Mouse (Mus musculus) heart, postnatal 10 days (tissue): ENCODE measurements around the gene Eya3. TPM values are rescaled to one million over a fixed set of nuclear protein-coding genes. Genes with fewer than 3 reads are reported as not detected.

Experiments
- DNase-seq, 2 experiments: peaks; one replicate each; pipeline ENCODE4 v3.0.0; 2021
- intact Hi-C: fragments of 180-260 bp; cut with DNase I; formaldehyde crosslinking; loops from one replicate; pipeline ENCODE4 v1.15.1; 2025
- total RNA-seq, 2 experiments: library from RNA; stranded (reverse); gene quantifications; 2 replicates each; pipeline ENCODE4 v1.2.3; 2021

Gene Eya3
- total RNA-seq, 2 experiments from 2014 or later, result 33.4 to 41.1 TPM

- no peak for DNase-seq
Observed at GRCm38 (mm10) chr4:132639191-132639713, 465 bp downstream of the Eya3 start.

DNA sequence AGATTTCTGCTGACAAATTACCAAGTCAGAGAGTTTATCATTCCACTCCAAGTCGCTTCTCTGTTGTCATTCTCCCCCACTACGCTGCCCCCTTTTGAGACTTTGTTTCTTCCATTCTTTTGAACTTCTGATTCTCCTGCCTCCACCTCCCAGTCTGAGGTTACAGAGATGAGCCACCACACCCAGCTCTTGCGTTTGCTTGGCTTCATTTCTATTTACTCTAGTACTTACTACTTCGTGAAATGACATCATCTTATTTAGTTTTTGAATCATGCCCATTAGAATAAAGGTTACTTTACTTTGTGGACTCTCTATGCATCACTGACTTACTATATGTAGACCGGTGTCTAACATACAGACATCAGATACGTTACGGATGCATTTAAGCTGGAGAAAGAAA, 8.7 kb downstream of the Eya3 start:
- DNase-seq, result no peak
- intact Hi-C loops, result no loop called here

More at GRCm38 (mm10) chr4:132639191-132639713, 465 bp downstream of the Eya3 start:
- intact Hi-C loops, result loop anchor here (2.0 kb wide), 1 partner anchor 38 kb away; no protein-coding TSS in a partner anchor

DNA sequence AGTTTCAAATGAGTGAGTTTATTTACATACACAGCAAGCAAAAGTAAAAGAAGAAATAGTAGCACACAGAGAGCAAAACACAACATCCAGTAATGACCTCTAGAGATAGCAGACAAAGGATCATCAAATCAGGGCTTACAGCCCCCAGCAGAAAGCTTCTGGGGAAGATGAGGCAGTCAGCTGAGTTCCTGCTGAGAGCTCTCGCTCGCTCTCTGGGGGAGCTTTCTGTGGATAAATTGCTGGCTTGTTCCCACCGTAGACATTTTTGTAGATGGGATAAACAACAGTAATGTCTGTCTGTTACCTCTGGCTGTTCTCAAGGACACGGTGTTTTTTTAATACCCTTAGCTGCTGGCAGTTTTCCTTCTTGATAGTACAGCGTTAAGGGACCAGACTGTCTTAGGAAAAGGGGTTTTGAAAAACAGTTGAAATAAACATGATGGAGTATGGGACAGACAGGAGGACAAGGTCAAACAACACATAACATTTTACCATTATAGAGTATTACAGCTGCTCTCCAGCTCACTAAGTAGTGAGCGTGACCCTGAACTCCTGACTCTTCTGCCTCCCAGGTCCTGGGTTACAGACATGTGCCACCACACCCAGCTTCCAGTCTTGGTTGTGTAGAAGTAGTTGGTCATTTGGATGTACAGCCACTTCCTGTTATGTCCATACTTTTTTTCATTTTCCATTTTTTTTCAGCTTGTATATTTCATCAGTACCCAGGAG, 10.6 kb downstream of the Eya3 start:
- no peak for DNase-seq
- intact Hi-C loops, result no loop called here

GRCm38 (mm10) chr4:132652842-132653241, 14.1 kb downstream of the Eya3 start:
- DNase-seq, result peak; percentile 54 to 62
- intact Hi-C loops, result no loop called here

GRCm38 (mm10) chr4:132653799-132654198, 15.0 kb downstream of the Eya3 start:
- no peak for DNase-seq
- intact Hi-C loops, result no loop called here

DNA sequence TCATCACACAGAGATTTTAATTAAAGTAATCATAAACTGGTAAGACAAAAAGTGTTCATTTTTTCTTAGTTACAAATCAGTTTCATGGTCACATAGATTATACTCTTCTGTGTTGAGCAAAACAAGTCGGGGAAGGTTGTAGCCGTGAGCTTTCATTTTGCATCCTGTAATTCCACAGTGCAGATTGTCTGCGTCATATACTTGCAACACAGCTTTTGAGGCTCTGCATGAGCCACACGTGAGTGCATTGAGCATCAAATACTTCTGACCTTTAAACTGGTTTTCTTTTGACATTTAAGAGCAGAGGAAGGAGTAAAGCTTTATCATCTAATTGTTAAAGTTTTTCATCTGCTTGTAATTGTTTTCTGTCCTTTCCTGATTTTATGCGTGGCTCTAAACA, 16.5 kb downstream of the Eya3 start:
- intact Hi-C loops, result no loop called here

DNA sequence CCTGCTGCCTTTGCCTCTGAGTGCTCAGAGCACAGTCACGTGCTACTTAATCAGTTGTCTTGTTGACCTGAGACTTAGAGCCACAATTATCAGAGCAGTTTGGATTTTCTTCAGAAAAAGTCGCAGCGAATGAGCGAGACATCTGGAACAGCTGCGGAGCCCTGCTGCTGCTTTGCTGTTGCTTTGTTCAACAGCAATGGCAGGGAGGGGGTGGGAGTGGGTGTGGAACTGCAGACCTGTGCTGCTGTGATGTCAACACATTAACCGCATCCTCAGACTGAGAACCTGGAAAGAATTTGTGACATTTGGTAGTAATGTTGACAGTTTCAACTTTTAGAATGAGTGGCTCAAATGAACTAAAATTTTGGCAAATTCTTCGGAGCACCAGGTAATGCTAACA, 20.3 kb downstream of the Eya3 start:
- intact Hi-C loops, result no loop called here
- DNase-seq, result no peak

More for the DNA sequence above, 16.5 kb downstream of the Eya3 start:
- DNase-seq, result no peak

GRCm38 (mm10) chr4:132672697-132673096, 33.9 kb downstream of the Eya3 start:
- DNase-seq, result no peak
- intact Hi-C loops, result no loop called here

GRCm38 (mm10) chr4:132676771-132677539, 38.2 kb downstream of the Eya3 start:
- intact Hi-C loops, result loop anchor here (2.0 kb wide), 2 partner anchors 38 to 132 kb away; partner anchors contain the start of gene Eya3
- DNase-seq, result peak; percentile 41 to 49

DNA sequence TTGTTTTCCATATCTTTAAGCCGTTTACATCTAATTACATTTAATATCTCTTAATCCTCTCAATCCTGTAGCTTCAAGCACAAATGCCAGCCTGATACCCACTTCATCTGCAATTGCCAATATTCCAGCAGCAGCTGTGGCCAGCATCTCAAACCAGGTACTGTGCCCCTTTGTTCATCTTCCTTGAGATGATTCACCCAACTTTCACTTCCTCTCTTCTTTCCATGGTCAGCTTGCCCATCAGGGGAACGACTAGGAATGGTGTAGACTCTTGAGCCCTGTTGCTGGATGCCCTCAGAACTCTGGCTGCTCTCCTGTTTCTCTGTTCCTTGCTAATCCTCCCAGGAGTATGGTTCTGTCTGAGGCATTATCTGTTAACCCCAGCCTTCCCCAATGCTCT, 50.8 kb downstream of the Eya3 start:
- intact Hi-C loops, result no loop called here
- no peak for DNase-seq

DNA sequence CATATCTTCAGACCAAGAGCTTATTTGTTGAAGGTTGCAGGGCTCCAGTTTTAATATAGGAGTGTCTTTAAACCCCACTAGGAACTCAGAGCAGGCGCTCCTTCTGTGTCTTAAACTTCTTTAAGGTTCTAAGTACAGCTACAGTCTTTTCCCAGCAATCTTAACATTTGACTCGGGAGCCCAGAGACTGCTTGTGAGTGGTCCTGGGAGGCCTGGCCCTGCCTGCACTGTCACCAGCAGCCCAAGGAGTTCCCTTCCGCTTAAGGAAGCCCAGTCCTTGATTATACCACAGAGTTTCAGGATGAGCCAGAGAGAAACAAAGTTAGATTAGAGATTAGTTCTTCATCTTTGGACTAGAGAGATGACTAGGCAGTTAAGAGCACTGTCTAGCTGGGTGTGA, 54.6 kb downstream of the Eya3 start:
- intact Hi-C loops, result no loop called here
- DNase-seq, result no peak

DNA sequence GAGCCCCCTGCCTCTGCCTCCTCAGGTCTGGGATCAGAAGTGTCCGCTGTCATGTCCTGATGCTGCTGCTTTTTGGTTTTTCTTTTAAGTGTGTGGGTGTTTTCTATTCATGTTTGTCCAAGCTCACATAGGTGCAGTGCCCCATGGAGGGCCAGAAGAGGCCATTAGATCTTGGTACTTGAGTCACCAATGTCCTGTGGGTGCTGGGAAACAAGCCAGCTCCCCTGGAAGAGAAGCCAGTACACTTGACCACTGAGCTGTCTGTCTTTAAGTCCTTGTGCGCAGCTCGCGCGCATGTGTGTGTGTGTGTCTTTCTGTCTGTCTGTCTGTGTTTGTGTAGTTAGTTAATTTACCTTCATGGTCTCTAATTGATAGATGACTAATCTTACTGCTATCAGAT, 63.3 kb downstream of the Eya3 start:
- DNase-seq, result no peak
- intact Hi-C loops, result no loop called here

- intact Hi-C loops, result no loop called here
- DNase-seq, result no peak
Observed at GRCm38 (mm10) chr4:132706885-132707284, 68.1 kb downstream of the Eya3 start.

DNA sequence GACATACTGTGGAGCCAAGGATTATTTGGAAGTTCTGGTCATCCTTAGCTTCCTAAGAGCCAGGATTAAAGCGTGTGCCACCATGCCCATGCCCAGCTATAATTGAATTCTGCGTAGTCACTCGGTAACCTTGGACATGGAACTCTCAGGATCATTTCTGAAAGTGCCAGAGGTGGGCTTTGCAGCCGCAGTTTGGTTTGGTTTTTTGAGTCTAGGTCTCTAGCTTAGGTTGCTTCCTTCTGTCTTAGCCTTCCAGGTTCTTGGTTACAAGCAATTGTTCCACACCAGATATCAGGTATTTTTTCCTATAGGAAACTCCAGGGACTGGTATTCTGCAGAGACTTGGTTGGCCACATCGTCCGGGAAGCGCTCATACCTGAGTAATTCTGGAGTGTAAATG, 74.4 kb downstream of the Eya3 start:
- intact Hi-C loops, result no loop called here
- DNase-seq, result no peak

DNA sequence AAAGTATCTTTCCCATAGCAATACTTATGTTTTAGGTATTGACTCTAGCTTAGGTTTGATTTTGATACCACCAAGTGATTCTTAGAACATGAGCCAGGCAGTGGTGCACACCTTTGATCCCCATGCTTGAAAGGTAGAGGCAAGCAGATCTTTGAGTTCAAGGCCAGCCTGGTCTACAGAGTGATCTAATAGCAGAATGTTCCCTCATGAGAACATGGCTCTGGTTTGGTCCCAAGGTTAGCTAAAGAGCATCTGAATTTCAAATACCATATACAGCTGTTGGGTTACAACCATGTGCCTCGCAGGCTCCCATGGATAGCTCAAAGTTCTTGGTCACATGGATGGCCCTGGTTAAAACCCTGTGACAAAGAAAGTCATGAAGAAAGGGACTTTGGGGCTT, 79.5 kb downstream of the Eya3 start:
- intact Hi-C loops, result no loop called here
- no peak for DNase-seq

DNA sequence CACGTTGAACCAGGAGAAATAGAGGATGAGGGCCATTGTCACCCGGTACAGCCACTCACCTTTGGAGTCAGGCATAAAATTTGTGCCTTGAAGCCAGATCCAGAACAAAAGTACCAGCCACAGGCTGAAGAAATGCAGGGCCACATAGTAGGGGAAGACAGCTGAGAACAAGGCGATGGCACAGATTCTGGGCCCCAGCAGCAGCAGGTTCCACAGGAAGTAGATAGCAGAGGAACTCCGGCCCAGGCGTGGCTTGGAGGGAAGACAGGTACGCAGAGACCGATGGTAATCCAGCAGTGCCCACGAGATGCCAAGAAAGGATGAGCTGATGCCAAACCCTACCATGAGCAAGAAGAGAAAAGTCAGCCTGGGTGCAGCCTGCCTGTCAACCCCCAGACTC, 89.4 kb downstream of the Eya3 start:
- no peak for DNase-seq
- intact Hi-C loops, result no loop called here

GRCm38 (mm10) chr4:132731616-132732015, 92.8 kb downstream of the Eya3 start:
- DNase-seq, result no peak
- intact Hi-C loops, result no loop called here

DNA sequence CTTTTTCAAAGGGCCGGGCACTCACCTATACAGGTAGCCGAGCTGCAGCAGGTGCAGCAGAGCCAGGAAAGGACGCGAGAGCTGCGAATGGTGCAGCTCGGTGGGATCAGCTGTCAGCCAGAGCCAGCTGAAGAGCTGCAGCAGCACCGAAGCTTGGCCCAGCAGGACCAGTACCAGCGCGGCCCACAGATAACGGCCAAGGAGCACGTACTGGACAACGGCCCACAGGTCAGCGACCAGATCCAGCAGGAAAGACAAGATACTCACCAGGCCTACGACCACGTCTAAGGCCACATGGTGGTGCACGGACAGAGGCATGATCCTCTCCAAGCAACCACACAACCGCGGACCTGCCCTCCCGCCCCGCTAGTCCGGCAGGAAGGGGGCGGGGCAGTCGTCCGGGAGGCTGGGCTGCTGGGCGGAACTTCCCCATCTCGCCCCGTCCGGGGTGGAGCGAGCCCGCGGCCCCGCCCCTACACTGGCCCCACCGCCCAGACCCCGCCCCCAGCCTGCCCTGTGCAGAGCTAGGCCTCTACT, 93.4 kb downstream of the Eya3 start, which contains the start of gene Xkr8:
TSS of gene Xkr8 (minus strand) at position 399 of the 537 bp plus-strand sequence.
- peak; percentile 90 to 93 for DNase-seq
- intact Hi-C loops, result no loop called here

- intact Hi-C loops, result no loop called here
- no peak for DNase-seq
Observed at GRCm38 (mm10) chr4:132733071-132733770, 94.4 kb downstream of the Eya3 start.

- DNase-seq, result no peak
- intact Hi-C loops, result no loop called here
Observed at GRCm38 (mm10) chr4:132734766-132735165, 96.0 kb downstream of the Eya3 start.

DNA sequence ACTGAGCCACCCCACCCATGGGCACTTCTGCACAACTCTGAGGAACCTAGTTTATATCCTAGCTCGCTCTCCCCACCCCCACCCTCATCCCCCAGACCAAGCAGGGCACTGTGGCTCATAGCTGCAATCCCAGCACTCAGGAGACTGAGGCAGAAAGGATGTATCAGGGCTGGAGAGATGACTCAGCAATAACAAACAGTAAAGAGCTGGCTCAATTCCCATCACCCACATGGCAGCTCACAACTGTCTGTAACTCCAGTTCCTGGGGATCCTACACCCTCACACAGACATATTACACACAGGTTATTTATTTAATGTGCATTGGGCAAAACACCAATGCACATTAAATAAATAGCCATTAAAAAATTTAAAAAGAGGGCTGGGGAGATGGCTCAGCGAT, 96.6 kb downstream of the Eya3 start:
- intact Hi-C loops, result no loop called here
- no peak for DNase-seq
